Mouse (Mus musculus) c-Kit-negative CD71-positive TER-119-positive erythroid progenitor cells, embryonic 14.5 days (primary cell): Measurements from ENCODE around the gene Rbm38.

ENCODE experiments used
- DNase-seq: peaks from one replicate; pipeline ENCODE4 v3.0.0-alpha.2; 2013; ENCODE audit warnings: low read depth, low spot score

Gene Rbm38

GRCm38 (mm10) chr2:173036055-173036454, 15.8 kb downstream of the Rbm38 start:
- no peak for DNase-seq

- DNase-seq: no peak
These were observed 16.3 kb downstream of the Rbm38 start for GRCm38 (mm10) chr2:173036611-173037010.

- DNase-seq: no peak
These were observed 17.0 kb downstream of the Rbm38 start for GRCm38 (mm10) chr2:173037347-173037746.

- peak; percentile 92 for DNase-seq
These were observed 17.7 kb downstream of the Rbm38 start for GRCm38 (mm10) chr2:173037827-173038607.

- DNase-seq: no peak
These were observed 18.7 kb downstream of the Rbm38 start for GRCm38 (mm10) chr2:173039041-173039440.

GRCm38 (mm10) chr2:173040803-173041202, 20.5 kb downstream of the Rbm38 start:
- no peak for DNase-seq

- DNase-seq: no peak
These were observed 20.9 kb downstream of the Rbm38 start for GRCm38 (mm10) chr2:173041242-173041641.

GRCm38 (mm10) chr2:173041893-173042292, 21.6 kb downstream of the Rbm38 start:
- DNase-seq: no peak

- DNase-seq: no peak
These were observed 22.3 kb downstream of the Rbm38 start for GRCm38 (mm10) chr2:173042504-173043162.

GRCm38 (mm10) chr2:173044198-173044970, 24.1 kb downstream of the Rbm38 start:
- DNase-seq: no peak

GRCm38 (mm10) chr2:173046582-173047297, 26.4 kb downstream of the Rbm38 start:
- DNase-seq: no peak

- DNase-seq: no peak
These were observed 27.2 kb downstream of the Rbm38 start for GRCm38 (mm10) chr2:173047471-173047870.

- DNase-seq: no peak
These were observed 27.9 kb downstream of the Rbm38 start for GRCm38 (mm10) chr2:173048041-173048745.

GRCm38 (mm10) chr2:173049231-173049630, 28.9 kb downstream of the Rbm38 start:
- no peak for DNase-seq

- no peak for DNase-seq
These were observed 29.5 kb downstream of the Rbm38 start for GRCm38 (mm10) chr2:173049817-173050216.

GRCm38 (mm10) chr2:173050604-173051382, 30.5 kb downstream of the Rbm38 start:
- no peak for DNase-seq

- no peak for DNase-seq
These were observed 32.6 kb downstream of the Rbm38 start for GRCm38 (mm10) chr2:173052881-173053280.

GRCm38 (mm10) chr2:173053846-173054245, 33.5 kb downstream of the Rbm38 start:
- no peak for DNase-seq

GRCm38 (mm10) chr2:173056303-173056881, 36.1 kb downstream of the Rbm38 start:
- DNase-seq: no peak

GRCm38 (mm10) chr2:173056882-173057315, 36.6 kb downstream of the Rbm38 start:
- peak; percentile 65 for DNase-seq
